Mouse (Mus musculus) frontal cortex, adult 2 months (tissue): ENCODE measurements at regions not wholly inside any gene's neighbourhood (a gene's known extent, or its start where the extent isn't known, plus 50 kb on each side); places are given as distances from the start of the nearest gene placed in this dataset.

Source experiments
- DNase-seq, 2 experiments: peaks; one replicate each; pipeline ENCODE4 v3.0.0; 2022; ENCODE audit warnings: low spot score in 1 of 2; ENCODE audit errors: extremely low spot score in 1 of 2

DNA sequence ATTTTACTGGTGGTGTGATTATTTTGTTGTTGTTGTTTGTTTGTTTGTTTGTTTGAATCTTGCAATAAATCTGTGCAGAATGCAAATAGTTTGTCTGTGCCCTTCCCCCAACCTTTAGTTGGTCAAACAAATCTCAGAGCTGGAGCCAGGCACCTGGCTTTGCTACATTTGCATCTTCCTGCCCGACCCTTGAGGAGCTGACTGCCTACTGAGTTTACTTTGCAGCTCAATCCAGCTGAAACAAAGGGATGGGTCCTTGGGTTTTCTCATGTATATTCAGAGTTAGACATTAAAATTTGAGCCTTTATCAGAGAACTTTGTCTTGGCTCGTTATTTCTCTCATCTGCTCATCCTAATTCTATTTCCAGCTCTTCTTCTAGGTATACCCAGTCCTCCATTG lies 79.4 kb upstream of the BC030870 start:
- no peak for DNase-seq

GRCm38 (mm10) chr8:65206202-65206601 lies 76.8 kb upstream of the BC030870 start:
- DNase-seq = no peak

DNA sequence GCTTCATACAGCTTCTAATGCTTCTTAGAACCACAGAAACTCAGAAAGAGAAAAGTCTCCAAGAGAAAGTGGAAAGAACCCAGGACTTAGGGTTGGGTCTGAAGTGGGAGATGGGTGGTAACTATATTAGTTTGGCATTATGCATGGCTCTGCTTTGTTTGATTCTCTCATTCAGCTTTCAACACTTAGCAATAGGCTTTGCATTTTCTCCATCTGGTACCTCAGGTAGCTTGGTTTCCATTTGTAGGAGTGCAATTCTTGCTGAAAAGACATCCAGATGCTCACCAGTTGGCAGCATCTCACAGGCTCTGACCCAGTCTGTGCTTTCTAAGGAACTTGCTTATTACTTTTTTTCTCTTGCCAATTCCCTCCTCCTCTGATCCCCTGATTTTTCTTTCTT lies 65.3 kb upstream of the BC030870 start:
- DNase-seq = peak; percentile 44 to 58

DNA sequence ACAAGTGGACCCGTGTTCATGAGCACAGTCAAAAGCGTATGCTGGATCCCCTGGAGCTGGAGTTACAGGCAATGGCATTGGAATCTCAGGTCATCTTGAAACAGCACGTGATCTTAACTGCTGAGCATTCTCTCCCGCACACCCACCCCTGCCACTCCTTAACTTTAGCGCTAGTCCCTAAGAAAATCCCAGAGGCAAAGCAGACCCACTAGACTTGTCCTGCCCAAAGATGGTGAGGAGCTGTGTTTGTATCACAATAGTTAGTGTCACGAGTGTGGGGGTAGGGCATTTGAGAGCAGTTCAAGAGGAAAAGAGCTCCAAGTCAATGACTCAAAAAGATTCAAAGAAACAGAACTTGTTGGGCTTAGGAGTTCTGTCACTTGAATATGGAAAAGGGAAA lies 64.9 kb upstream of the BC030870 start:
- DNase-seq = no peak

GRCm38 (mm10) chr8:65182346-65182745 lies 53.0 kb upstream of the BC030870 start:
- no peak for DNase-seq

DNA sequence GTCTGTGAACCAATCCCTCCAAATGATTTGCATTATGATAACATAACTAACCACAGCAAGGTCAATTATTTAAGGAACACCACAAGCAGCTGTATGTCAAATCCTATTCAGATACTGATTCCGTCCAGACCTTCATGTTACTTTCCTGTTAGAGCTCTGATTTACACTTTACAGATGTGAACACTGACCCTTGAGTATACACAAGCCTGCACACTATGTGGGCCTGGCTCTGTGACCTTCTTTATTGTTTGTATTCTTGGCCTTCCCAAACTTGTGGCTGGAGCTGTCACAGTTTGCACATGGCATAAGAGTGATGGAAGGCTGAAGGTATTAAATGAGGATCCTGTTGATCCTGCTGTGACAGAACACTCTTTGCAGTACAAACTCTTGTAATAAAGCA lies 51.1 kb upstream of the BC030870 start:
- DNase-seq = no peak
